8 mouse cellular contexts compared by ENCODE assay signal in genomic region chr17:35739675-35740074, GRCm38 (mm10). TPM values are rescaled to one million over a fixed set of nuclear protein-coding genes. Genes with fewer than 3 reads are reported as not detected.
DNase-seq lines count a peak whose midpoint lies in the region; TF ChIP-seq lines count a peak whose summit lies in the region.
"Had no signal": no experiment of that assay in that cellular context is flagged by ENCODE, and none has a peak within 500 bp of the region (broad histone marks: within the 10 kb centered on the region; RNA-seq: fewer than 3 reads in every experiment).

No protein-coding gene starts in this region.

- H3K27ac ChIP-seq in small intestine, adult 2 months (ENCODE audit: insufficient read depth, low read depth, low read length): no peak overlapping the region
- H3K27ac ChIP-seq: stomach, embryonic 15.5 days had no signal

- peaks cover 4% of the 10 kb centered on the region for H3K4me1 ChIP-seq in small intestine, adult 2 months (ENCODE audit: control insufficient read depth, insufficient read depth, insufficient read length, low read length)

- peak; percentile 78; the same call in 1 of the 2 replicates for TF ChIP-seq CTCF in small intestine, adult 2 months (IDR thresholded peaks at IDR 0.05; ENCODE audit: extremely low read depth, insufficient read length, insufficient replicate concordance, low read depth, low read length)

- no peak for TF ChIP-seq POLR2A in small intestine, adult 2 months (IDR thresholded peaks at IDR 0.05; ENCODE audit: low read depth, low read length)

- H3K27me3 ChIP-seq in small intestine, adult 2 months (ENCODE audit: control insufficient read depth, insufficient read depth, low read length): no peaks in the 10 kb centered on the region

- 3% methylated on average over 6 of the region's 6 CpGs for WGBS in small intestine, adult 2 months

- no peak overlapping the region for H3K4me3 ChIP-seq in small intestine, adult 2 months (ENCODE audit: low read depth, low read length)
- H3K4me3 ChIP-seq: stomach, embryonic 15.5 days had no signal

- peak; percentile 72 for DNase-seq in Muller cell, postnatal 12 days (ENCODE audit: inconsistent ontology term)
- peak; percentile 93 for DNase-seq in c-Kit-positive CD71-positive TER-119-negative erythroid progenitor cells, embryonic 14.5 days (ENCODE audit: low read depth)
- DNase-seq in forelimb bud, embryonic 11.5 days (ENCODE audit: low read depth, low spot score): peak; percentile 86
- DNase-seq in heart, postnatal 4 days: peak; percentile 95
- peak; percentile 79 to 99 for DNase-seq in layer of hippocampus, postnatal 25 days (ENCODE audit: extremely low spot score in 1 of 2, low spot score in 1 of 2)
- peak; percentile 94 for DNase-seq in lung, postnatal 25 days (ENCODE audit: low spot score)

- no peaks in the 10 kb centered on the region for H3K36me3 ChIP-seq in small intestine, adult 2 months (ENCODE audit: control insufficient read depth, insufficient read depth, low read length)
- H3K36me3 ChIP-seq: stomach, embryonic 15.5 days had no signal

RNA-seq across cellular contexts. Expression of gene Ddr1, which starts 35.3 kb away (rescaled TPM):
- 100 to 1,000 TPM; 107 to 113 TPM for total RNA-seq in heart, postnatal 4 days (2021)
- 10 to 100 TPM; 78.5 to 82.0 TPM for total RNA-seq in layer of hippocampus, postnatal 25 days (2021)
- 51.9 and 76.9 TPM in 2 replicates for polyA plus RNA-seq in small intestine, adult 2 months (2012; rRNA removed)
